Mouse (Mus musculus) embryonic facial prominence, embryonic 13.5 days (tissue): ENCODE results near the gene Capn5. TPM values are rescaled to one million over a fixed set of nuclear protein-coding genes. Genes with fewer than 3 reads are reported as not detected.

Experiments used
- ATAC-seq: fragments of 200-750 bp; cut with Nextera tagmentation; 2 replicates; pipeline ENCODE4 v1.8.0; 2017; ENCODE audit warnings: low read depth; ENCODE audit not compliant: insufficient number of reproducible peaks, insufficient read depth, low FRiP score, low TSS enrichment
- H3K27ac ChIP-seq: fragments of 300-500 bp; sonication (generic); 2 replicates; pipeline ENCODE4 v1.5.1; 2015; ENCODE audit warnings: moderate library complexity, mild to moderate bottlenecking, inconsistent platforms
- H3K27me3 ChIP-seq: fragments of 300-500 bp; sonication (generic); 2 replicates; pipeline ENCODE4 v1.6.1; 2015; ENCODE audit warnings: mild to moderate bottlenecking, inconsistent platforms
- H3K36me3 ChIP-seq: fragments of 300-500 bp; sonication (generic); 2 replicates; pipeline ENCODE4 v1.6.1; 2015; ENCODE audit warnings: mild to moderate bottlenecking, inconsistent platforms
- H3K4me1 ChIP-seq: fragments of 300-500 bp; sonication (generic); 2 replicates; pipeline ENCODE4 v1.6.1; 2015; ENCODE audit warnings: inconsistent platforms
- H3K4me2 ChIP-seq: fragments of 300-500 bp; sonication (generic); 2 replicates; pipeline ENCODE4 v1.6.1; 2015; ENCODE audit warnings: moderate library complexity, mild to moderate bottlenecking, inconsistent platforms
- H3K4me3 ChIP-seq: fragments of 300-500 bp; sonication (generic); 2 replicates; pipeline ENCODE4 v1.5.1; 2015; ENCODE audit warnings: mild to moderate bottlenecking, inconsistent platforms
- H3K9ac ChIP-seq: fragments of 300-500 bp; sonication (generic); 2 replicates; pipeline ENCODE4 v1.6.1; 2015; ENCODE audit warnings: mild to moderate bottlenecking, inconsistent platforms
- H3K9me3 ChIP-seq: fragments of 300-500 bp; sonication (generic); 2 replicates; pipeline ENCODE4 v1.6.1; 2016; ENCODE audit warnings: inconsistent platforms
- WGBS: fragments of 180-500 bp; shearing (Covaris S2); methylation state at CpG from one replicate; pipeline ENCODE4 v1.1.7; 2015; ENCODE audit warnings: mixed read lengths; 5-methylcytosine and 5-hydroxymethylcytosine counted together
- polyA plus RNA-seq: library from polyadenylated mRNA; unstranded; fragments of >200 nt; fragmentation: Nextera tagmentation; extraction: Ambion mirVana; gene quantifications from 2 replicates; pipeline ENCODE4 v1.2.1, GENCODE M21; 2015

Gene Capn5
- polyA plus RNA-seq, 1 experiment from 2014 or later = 6.0 TPM

DNA sequence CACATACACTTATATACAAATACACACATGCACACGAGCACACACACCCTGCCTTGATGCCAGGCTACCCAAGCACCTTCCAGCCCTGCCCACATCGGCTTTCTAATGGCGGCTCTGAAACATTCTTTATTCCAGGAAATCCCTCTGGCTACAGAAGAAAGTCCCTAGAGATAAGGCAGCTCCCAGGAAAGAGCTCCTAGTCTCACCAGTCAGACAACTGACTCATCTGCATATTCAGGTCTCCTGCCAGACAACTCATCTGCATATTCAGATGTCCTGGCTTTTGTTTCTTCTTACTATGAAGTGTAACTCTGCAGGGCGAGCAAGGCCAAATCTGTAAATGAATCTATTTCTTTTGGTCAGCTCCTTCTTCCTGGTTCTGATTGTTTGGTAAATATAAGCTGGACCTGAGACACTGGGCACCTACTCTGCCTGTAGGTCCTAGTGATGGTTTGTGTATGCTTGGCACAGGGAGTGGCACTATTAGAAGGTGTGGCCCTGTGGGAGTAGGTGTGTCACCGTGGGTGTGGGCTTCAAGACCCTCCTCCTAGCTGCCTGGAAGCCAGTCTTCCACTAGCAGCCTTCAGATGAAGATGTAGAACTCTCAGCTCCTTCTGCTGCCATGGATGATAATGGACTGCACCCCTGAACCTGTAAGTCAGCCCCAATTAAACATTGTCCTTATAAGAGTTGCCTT lies 20.3 kb downstream of the Capn5 start:
- Histone ChIP-seq H3K36me3 (no peaks in the 10 kb centered on the region), H3K4me3 (no peak overlapping the region), H3K9ac (no peak overlapping the region), H3K27me3 (no peaks in the 10 kb centered on the region), H3K9me3 (no peaks in the 10 kb centered on the region), H3K4me1 (peaks cover 37% of the 10 kb centered on the region), H3K27ac (peak overlapping the region; percentile 33; the same call in 1 of the 2 replicates), H3K4me2 (no peak overlapping the region)
- WGBS = 55% methylated on average over 5 of the region's 5 CpGs
- no peak for ATAC-seq

DNA sequence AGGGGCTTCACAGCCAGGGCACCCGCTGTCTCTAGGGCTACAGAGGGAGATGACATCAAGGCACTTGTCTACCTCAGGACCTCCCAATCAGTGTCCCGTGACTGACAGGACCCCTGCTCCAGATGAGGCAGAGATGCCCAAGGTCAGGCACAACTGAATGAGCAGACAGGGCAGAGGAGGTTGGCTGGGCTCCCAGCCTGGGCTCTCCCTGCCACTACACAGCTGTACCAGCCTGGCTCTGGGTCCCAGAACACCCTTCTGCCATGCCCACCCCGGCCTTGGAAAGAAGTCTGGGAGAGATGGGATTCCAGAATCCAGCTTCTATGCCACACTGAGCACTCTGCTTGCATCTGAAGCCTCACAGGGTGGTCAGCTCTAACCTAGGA lies 21.8 kb downstream of the Capn5 start:
- no peak overlapping the region for H3K4me2 ChIP-seq
- H3K36me3 ChIP-seq = no peaks in the 10 kb centered on the region
- 63% methylated on average over 3 of the region's 3 CpGs for WGBS
- ATAC-seq = no peak
- H3K4me3 ChIP-seq = no peak overlapping the region
- peaks cover 43% of the 10 kb centered on the region for H3K4me1 ChIP-seq
- H3K27ac ChIP-seq = no peak overlapping the region
- no peak overlapping the region for H3K9ac ChIP-seq
- H3K27me3 ChIP-seq = no peaks in the 10 kb centered on the region
- no peaks in the 10 kb centered on the region for H3K9me3 ChIP-seq

DNA sequence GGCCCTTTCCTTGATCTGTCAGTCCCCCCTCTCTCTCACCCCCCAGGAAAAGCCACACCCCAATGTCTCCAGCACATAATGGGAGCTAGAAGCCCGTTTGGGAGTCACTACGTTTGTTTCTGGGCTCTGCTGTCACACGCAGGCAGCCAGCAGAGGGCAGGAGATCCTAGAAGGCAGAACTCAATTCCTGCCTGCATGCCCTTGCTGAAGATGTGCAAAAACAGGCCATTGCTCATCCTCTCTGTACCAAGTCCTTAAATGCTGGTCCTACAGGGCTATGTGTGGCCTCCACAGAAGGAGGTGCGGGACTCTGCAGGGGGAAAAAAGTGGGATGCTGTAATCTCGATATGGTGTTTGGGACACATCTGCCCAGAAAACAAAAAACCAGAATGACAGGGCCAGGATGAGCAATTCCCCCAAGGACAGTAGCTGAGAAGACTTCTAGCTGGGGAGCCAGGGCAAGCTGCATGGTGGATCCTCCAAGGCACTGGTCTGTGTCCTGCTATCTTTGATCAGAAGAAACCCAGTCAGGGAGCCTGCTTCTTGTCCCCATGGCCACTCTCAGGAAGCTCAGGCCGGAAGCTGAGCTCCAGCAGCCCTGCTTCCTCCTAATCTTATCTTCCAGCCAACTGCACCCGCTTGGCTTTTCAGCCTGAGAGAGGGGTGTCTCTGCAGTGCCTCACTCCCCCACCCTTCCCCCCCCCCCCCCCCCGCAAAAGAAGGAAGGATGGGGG lies 22.4 kb downstream of the Capn5 start:
- Histone ChIP-seq H3K27ac (no peak overlapping the region), H3K4me2 (no peak overlapping the region), H3K36me3 (no peaks in the 10 kb centered on the region), H3K4me1 (peaks cover 42% of the 10 kb centered on the region), H3K27me3 (no peaks in the 10 kb centered on the region), H3K9ac (no peak overlapping the region), H3K9me3 (no peaks in the 10 kb centered on the region), H3K4me3 (no peak overlapping the region)
- WGBS = 34% methylated on average over 7 of the region's 8 CpGs
- no peak for ATAC-seq

DNA sequence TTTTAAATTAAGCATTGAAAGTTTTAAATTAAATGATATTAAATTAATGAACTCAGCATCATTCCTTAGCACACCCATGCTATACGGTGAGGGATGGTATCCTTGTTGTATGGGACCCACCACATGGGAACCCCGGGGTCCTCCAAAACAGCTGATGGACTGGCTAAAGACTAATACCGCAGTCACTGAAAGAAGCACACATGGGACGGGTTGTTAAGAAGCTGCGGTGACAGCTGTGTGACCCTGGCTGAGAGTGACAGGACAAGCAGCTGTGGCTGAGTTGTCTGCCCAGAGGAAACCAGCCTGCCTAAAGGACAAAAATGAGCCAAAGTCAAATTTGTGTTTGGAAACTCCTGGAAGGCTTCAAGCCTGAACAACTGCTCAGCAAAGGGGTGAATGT lies 24.2 kb downstream of the Capn5 start:
- Histone ChIP-seq H3K9ac (no peak overlapping the region), H3K4me2 (no peak overlapping the region), H3K4me3 (no peak overlapping the region), H3K4me1 (peaks cover 36% of the 10 kb centered on the region), H3K9me3 (no peaks in the 10 kb centered on the region), H3K27me3 (no peaks in the 10 kb centered on the region), H3K36me3 (no peaks in the 10 kb centered on the region), H3K27ac (no peak overlapping the region)
- WGBS = 77% methylated on average over 5 of the region's 5 CpGs
- no peak for ATAC-seq

DNA sequence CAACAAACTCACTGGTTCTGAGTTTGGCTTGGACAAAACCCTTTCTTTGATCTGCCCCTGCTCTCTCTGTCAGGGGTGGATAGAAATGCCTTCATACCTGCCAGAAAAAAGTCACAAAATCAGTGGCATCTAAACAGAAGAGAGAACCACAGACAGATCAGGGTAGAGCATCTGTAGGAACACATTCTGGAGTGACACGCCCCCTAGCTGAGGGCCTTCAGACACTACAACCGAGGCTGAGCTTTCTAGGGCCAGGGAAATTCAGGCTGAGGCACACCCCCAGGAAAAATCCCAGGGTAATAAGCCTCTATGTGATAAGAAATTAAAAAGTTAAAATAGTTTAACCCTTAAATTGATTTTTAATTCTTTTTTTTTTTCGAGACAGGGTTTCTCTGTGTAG lies 24.7 kb downstream of the Capn5 start:
- H3K9ac ChIP-seq = no peak overlapping the region
- 44% methylated on average over 3 of the region's 3 CpGs for WGBS
- H3K27ac ChIP-seq = no peak overlapping the region
- ATAC-seq = no peak
- peaks cover 31% of the 10 kb centered on the region for H3K4me1 ChIP-seq
- no peaks in the 10 kb centered on the region for H3K9me3 ChIP-seq
- no peaks in the 10 kb centered on the region for H3K27me3 ChIP-seq
- H3K4me2 ChIP-seq = no peak overlapping the region
- H3K36me3 ChIP-seq = no peaks in the 10 kb centered on the region
- H3K4me3 ChIP-seq = no peak overlapping the region

DNA sequence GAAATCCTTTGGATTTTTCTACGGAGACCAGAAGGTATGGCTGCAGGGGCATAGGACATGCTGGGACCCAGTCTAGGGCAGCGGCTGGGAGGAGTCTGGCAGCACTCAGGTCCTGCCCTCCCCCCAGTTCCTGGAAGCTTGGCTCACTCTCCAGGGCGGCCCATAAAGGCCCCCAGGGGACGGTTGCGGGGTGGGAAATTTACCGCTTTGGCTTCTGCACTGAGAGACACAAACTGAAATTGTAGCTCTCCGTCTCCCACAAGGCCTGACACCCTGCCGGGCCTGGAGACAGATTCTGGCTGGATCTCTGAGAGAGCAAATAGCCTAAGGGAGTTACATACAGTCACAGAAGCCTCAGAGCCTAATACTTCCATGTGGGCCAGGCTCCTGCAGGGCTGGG lies 25.7 kb downstream of the Capn5 start:
- Histone ChIP-seq H3K4me1 (peaks cover 31% of the 10 kb centered on the region), H3K9me3 (no peaks in the 10 kb centered on the region), H3K36me3 (no peaks in the 10 kb centered on the region), H3K4me3 (no peak overlapping the region), H3K27me3 (no peaks in the 10 kb centered on the region), H3K4me2 (no peak overlapping the region), H3K9ac (no peak overlapping the region), H3K27ac (no peak overlapping the region)
- no peak for ATAC-seq
- WGBS = 36% methylated on average over 8 of the region's 8 CpGs

DNA sequence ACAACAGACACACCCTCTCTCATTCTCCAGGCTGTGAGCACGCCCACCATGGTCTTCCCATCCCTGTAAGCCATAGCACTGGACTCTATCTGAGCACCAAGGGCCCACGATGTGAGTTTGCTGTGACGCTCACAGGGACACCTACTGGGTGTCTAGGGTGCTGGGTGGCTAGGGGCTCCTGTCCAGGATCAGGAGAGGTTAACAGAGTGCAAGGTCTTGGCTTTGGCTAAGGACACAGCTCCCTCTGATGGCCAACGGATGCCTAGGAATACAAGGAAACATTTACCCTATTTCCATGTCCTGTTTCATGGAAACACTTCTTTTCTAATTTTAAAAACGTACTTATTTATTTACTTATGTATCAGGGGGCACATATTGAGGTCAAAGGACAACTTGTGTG lies 27.5 kb downstream of the Capn5 start:
- Histone ChIP-seq H3K27me3 (no peaks in the 10 kb centered on the region), H3K4me3 (no peak overlapping the region), H3K27ac (no peak overlapping the region), H3K4me1 (peaks cover 29% of the 10 kb centered on the region), H3K36me3 (no peaks in the 10 kb centered on the region), H3K9me3 (no peaks in the 10 kb centered on the region), H3K4me2 (no peak overlapping the region), H3K9ac (no peak overlapping the region)
- ATAC-seq = no peak
- 53% methylated on average over 5 of the region's 5 CpGs for WGBS

DNA sequence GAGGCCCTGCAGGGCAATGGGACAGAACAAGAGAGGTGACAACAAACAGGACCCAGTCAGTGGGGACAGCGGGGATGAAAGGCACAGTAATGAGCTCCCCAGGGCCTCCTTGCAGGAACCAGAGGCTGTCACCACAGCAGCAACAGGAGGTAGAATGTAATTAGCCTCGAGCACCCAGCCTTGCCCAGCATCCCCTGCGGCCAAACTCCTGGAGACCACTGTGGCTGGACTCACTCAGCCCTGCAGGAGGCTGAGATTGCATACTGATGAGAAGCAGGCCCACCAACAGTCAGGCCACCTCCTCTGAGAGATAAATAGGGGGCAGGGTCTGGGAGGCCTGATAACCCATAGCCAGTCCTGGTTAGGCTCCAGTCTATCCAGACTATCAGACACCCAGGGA lies 28.3 kb downstream of the Capn5 start:
- H3K27ac ChIP-seq = no peak overlapping the region
- H3K4me3 ChIP-seq = no peak overlapping the region
- no peaks in the 10 kb centered on the region for H3K9me3 ChIP-seq
- no peak overlapping the region for H3K9ac ChIP-seq
- peaks cover 26% of the 10 kb centered on the region for H3K4me1 ChIP-seq
- ATAC-seq = no peak
- no peaks in the 10 kb centered on the region for H3K27me3 ChIP-seq
- no peak overlapping the region for H3K4me2 ChIP-seq
- no peaks in the 10 kb centered on the region for H3K36me3 ChIP-seq
- 18% methylated on average over 3 of the region's 3 CpGs for WGBS

DNA sequence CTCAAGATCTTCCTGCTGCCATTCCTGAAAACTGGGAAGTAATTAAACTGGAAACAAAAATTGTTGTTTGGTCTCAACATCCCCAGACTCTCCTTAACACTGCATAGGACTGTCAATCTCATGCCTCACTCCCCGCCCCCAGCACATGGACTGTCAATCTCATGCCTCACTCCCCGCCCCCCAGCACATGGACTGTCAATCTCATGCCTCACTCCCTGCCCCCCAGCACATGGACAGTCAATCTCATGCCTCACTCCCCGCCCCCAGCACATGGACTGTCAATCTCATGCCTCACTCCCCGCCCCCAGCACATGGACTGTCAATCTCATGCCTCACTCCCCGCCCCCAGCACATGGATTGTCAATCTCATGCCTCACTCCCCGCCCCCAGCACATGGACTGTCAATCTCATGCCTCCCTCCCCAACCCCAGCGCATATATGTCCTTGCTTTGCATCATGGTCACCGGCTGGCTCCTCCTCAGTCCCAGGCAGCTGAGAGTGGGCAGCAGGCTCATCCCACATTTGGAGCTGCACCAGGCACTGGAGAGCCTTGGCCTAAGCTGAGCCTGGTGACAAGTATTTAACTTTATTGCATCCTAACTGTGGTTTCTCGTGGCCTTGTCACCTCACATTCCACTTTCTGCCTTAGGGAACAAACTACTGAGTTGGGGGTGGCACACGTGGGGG lies 29.2 kb downstream of the Capn5 start:
- Histone ChIP-seq H3K4me3 (no peak overlapping the region), H3K9ac (no peak overlapping the region), H3K27ac (no peak overlapping the region), H3K4me1 (peaks cover 26% of the 10 kb centered on the region), H3K36me3 (no peaks in the 10 kb centered on the region), H3K27me3 (no peaks in the 10 kb centered on the region), H3K4me2 (no peak overlapping the region), H3K9me3 (no peaks in the 10 kb centered on the region)
- WGBS = 70% methylated on average over 10 of the region's 10 CpGs
- ATAC-seq = no peak

DNA sequence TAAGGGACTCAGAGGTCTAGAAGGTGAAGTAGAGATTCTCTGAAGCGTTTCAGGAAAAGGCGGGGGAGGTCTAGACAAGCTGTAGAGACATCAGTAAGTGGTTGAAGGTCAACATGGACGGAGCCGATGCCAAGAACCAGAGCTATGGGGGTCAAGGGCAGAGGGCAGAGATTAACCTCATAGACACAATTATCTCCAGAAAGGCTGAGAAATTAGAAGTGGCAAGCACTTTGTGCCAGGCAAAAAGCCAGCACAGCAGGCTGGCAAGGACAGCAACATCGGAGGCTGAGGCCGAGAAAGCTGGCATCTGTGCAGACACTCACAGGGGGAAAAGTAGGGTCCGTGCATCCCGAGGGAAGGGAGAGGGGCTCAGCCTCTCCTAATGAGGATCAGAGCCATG lies 30.3 kb downstream of the Capn5 start:
- Histone ChIP-seq H3K4me3 (no peak overlapping the region), H3K27me3 (no peaks in the 10 kb centered on the region), H3K9ac (no peak overlapping the region), H3K36me3 (no peaks in the 10 kb centered on the region), H3K27ac (no peak overlapping the region), H3K4me2 (no peak overlapping the region), H3K4me1 (peaks cover 26% of the 10 kb centered on the region), H3K9me3 (no peaks in the 10 kb centered on the region)
- WGBS = 81% methylated on average over 8 of the region's 8 CpGs
- no peak for ATAC-seq

DNA sequence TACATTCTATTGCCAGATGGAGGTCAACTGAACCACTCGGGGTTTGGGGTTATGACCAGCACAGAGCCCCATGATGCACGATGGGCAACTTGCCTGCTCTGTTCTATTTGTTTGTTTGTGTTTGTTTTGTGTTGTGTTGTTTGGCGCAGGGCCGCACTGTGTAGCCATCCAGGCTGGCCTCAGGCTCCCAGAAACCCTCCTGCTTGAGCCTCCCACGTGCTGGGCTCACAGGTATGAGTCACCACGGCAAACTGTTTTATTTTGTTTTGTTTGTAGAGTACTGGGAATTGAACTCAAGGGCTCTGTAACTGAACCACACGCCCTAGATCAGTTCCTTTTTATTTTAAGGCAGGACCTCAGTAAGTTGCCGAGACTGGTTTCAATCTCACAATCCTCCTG lies 31.6 kb downstream of the Capn5 start:
- no peak for ATAC-seq
- WGBS = 73% methylated on average over 8 of the region's 8 CpGs
- peaks cover 22% of the 10 kb centered on the region for H3K4me1 ChIP-seq

More for the DNA sequence above, 31.6 kb downstream of the Capn5 start:
- Histone ChIP-seq H3K9me3 (no peaks in the 10 kb centered on the region), H3K36me3 (no peaks in the 10 kb centered on the region), H3K9ac (peak overlapping the region; percentile 3; the same call in 1 of the 2 replicates), H3K4me3 (no peak overlapping the region), H3K27me3 (no peaks in the 10 kb centered on the region), H3K27ac (no peak overlapping the region), H3K4me2 (no peak overlapping the region)
